Mouse (Mus musculus) limb, embryonic 13.5 days (tissue): ENCODE measurements around the gene Olfr350. TPM values are rescaled to one million over a fixed set of nuclear protein-coding genes. Genes with fewer than 3 reads are reported as not detected.

Experiments used
- ATAC-seq: fragments of 200-750 bp; cut with Nextera tagmentation; 2 replicates; pipeline ENCODE4 v1.8.0; 2017; ENCODE audit warnings: low read depth, moderate number of reproducible peaks, moderate TSS enrichment; ENCODE audit not compliant: low FRiP score
- H3K27ac ChIP-seq: fragments of 300-500 bp; sonication (generic); 2 replicates; pipeline ENCODE4 v1.5.1; 2015; ENCODE audit warnings: inconsistent platforms, mild to moderate bottlenecking, moderate library complexity
- H3K27me3 ChIP-seq: fragments of 300-500 bp; sonication (generic); 2 replicates; pipeline ENCODE4 v1.6.1; 2015; ENCODE audit warnings: mild to moderate bottlenecking, inconsistent platforms
- H3K36me3 ChIP-seq: fragments of 300-500 bp; sonication (generic); 2 replicates; pipeline ENCODE4 v1.6.1; 2015; ENCODE audit warnings: inconsistent platforms, mild to moderate bottlenecking, moderate library complexity
- H3K4me1 ChIP-seq: fragments of 300-500 bp; sonication (generic); 2 replicates; pipeline ENCODE4 v1.6.1; 2015; ENCODE audit warnings: inconsistent platforms
- H3K4me2 ChIP-seq: fragments of 300-500 bp; sonication (generic); replicated peaks from 2 replicates; pipeline ENCODE4 v1.6.1; 2015; ENCODE audit warnings: inconsistent platforms, mild to moderate bottlenecking, moderate library complexity
- H3K4me3 ChIP-seq: fragments of 300-500 bp; sonication (generic); 2 replicates; pipeline ENCODE4 v1.5.1; 2015; ENCODE audit warnings: moderate library complexity, mild to moderate bottlenecking, inconsistent platforms
- H3K9ac ChIP-seq: fragments of 300-500 bp; sonication (generic); 2 replicates; pipeline ENCODE4 v1.6.1; 2015; ENCODE audit warnings: mild to moderate bottlenecking, inconsistent platforms
- H3K9me3 ChIP-seq: fragments of 300-500 bp; sonication (generic); 2 replicates; pipeline ENCODE4 v1.6.1; 2016; ENCODE audit warnings: inconsistent platforms
- WGBS: fragments of 180-500 bp; shearing (Covaris S2); methylation state at CpG from one replicate; pipeline ENCODE4 v1.1.7; 2015; 5-methylcytosine and 5-hydroxymethylcytosine counted together
- polyA plus RNA-seq: library from polyadenylated mRNA; unstranded; fragments of >200 nt; fragmentation: Nextera tagmentation; extraction: Ambion mirVana; gene quantifications from 2 replicates; pipeline ENCODE4 v1.2.1, GENCODE M21; 2015

Gene Olfr350
- not detected in 2 replicates for polyA plus RNA-seq

DNA sequence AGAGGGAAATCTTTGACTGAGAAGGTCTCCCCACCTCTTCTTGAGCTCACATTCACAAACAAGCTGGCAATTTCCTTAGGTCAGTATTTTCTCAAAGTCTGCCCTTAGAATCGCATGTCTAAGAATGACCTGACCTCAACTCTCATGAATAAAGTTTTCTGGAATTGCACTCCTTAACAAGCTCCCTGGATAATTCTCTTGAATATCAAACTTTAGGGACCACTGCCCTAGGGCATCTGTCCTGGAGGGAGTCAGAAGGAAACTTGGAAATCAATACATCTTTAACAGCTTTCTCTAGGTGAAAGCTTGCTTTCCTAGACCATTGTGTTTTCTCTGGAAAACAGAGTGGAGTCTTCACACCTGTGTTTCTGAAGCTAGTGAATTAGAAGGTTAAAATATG lies at the start of gene Olfr350:
Gene Olfr350 (plus strand): TSS at position 301 of the 400 bp plus-strand sequence.
- 80% methylated on average over 1 of the region's 1 CpGs for WGBS
- H3K27ac ChIP-seq: no peak within 1 kb of the TSS
- H3K36me3 ChIP-seq: no peaks in the 10 kb centered on the region
- ATAC-seq: no peak
- H3K9me3 ChIP-seq: peaks cover 17% of the 10 kb centered on the region; the same call in 1 of the 2 replicates
- H3K4me3 ChIP-seq: no peak within 1 kb of the TSS
- no peaks in the 10 kb centered on the region for H3K27me3 ChIP-seq
- H3K9ac ChIP-seq: no peak within 1 kb of the TSS
- no peaks in the 10 kb centered on the region for H3K4me1 ChIP-seq
- no peak within 1 kb of the TSS for H3K4me2 ChIP-seq

DNA sequence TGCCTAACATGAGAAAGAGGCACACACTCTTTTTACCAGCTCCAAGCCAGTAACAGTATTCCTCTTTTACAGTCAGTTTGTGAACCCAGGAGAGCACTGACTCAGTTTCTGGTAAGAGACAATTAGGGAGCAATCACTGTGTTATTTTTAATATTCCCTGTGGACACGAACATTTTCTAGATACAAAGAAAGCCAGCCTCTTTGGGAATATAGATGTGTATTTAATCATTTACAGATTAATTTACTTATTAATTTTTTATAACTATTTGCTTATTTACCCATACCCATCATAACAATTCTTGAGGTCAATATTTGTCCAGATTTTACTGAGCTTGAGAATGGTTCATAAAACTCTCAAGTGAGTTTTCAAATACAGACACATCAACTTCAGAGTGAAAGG lies 29.2 kb upstream of the Olfr350 start, which contains the start of gene Olfr3:
Gene Olfr3 (minus strand): TSS at position 101 of the 400 bp plus-strand sequence.
- Histone ChIP-seq H3K27ac (no peak within 1 kb of the TSS), H3K36me3 (no peaks in the 10 kb centered on the region), H3K9ac (no peak within 1 kb of the TSS), H3K4me1 (no peaks in the 10 kb centered on the region), H3K4me2 (no peak within 1 kb of the TSS), H3K27me3 (no peaks in the 10 kb centered on the region), H3K9me3 (peaks cover 19% of the 10 kb centered on the region; the same call in 1 of the 2 replicates), H3K4me3 (no peak within 1 kb of the TSS)
- 80% methylated on average over 1 of the region's 1 CpGs for WGBS
- no peak for ATAC-seq

DNA sequence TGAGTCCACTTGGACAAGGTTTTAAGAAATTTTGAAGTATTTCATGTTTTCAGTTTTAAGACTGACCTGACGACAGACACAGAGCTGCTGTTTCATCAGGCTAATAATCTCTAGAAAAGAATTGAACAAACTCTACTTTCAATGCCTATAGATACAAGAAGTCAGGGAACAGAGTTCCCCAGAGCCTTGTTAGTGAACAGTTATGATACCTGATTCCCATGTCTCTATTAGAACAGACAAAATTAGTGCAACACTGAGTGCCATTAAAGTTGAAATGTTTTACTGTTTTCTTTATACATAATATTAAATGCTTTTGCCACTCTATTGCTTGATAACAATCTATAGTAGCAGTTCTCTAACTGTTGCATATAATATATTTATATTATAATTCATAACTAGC lies 16.4 kb downstream of the Olfr350 start, which contains the start of gene Olfr351:
Gene Olfr351 (minus strand): TSS at position 101 of the 400 bp plus-strand sequence.
- Histone ChIP-seq H3K9ac (no peak within 1 kb of the TSS), H3K36me3 (no peaks in the 10 kb centered on the region), H3K9me3 (0 out of 2 replicates have a peak, but pooled peaks cover 12% of the 10 kb centered on the region), H3K4me3 (no peak within 1 kb of the TSS), H3K4me1 (no peaks in the 10 kb centered on the region), H3K27me3 (no peaks in the 10 kb centered on the region), H3K27ac (no peak within 1 kb of the TSS), H3K4me2 (no peak within 1 kb of the TSS)
- 82% methylated on average over 1 of the region's 1 CpGs for WGBS
- ATAC-seq: no peak

GRCm38 (mm10) chr2:36868160-36868559 lies 22.1 kb downstream of the Olfr350 start, which contains the start of gene Olfr352:
Olfr352 (plus strand) TSS chr2:36868460.
- H3K4me3 ChIP-seq: no peak within 1 kb of the TSS
- H3K9me3 ChIP-seq: peaks cover 18% of the 10 kb centered on the region; the same call in 1 of the 2 replicates
- no peak for ATAC-seq
- no peak within 1 kb of the TSS for H3K27ac ChIP-seq
- H3K9ac ChIP-seq: no peak within 1 kb of the TSS
- H3K27me3 ChIP-seq: no peaks in the 10 kb centered on the region
- H3K4me1 ChIP-seq: no peaks in the 10 kb centered on the region
- 74% methylated on average over 1 of the region's 1 CpGs for WGBS
- H3K36me3 ChIP-seq: no peaks in the 10 kb centered on the region
- no peak within 1 kb of the TSS for H3K4me2 ChIP-seq

GRCm38 (mm10) chr2:36892836-36893235 lies 46.7 kb downstream of the Olfr350 start, which contains the start of gene Olfr353:
Olfr353 (minus strand) TSS chr2:36892936.
- Histone ChIP-seq H3K27me3 (no peaks in the 10 kb centered on the region), H3K27ac (no peak within 1 kb of the TSS), H3K4me1 (no peaks in the 10 kb centered on the region), H3K9me3 (peaks cover 22% of the 10 kb centered on the region; the same call in 1 of the 2 replicates), H3K9ac (no peak within 1 kb of the TSS), H3K36me3 (no peaks in the 10 kb centered on the region), H3K4me2 (no peak within 1 kb of the TSS), H3K4me3 (no peak within 1 kb of the TSS)
- no peak for ATAC-seq

DNA sequence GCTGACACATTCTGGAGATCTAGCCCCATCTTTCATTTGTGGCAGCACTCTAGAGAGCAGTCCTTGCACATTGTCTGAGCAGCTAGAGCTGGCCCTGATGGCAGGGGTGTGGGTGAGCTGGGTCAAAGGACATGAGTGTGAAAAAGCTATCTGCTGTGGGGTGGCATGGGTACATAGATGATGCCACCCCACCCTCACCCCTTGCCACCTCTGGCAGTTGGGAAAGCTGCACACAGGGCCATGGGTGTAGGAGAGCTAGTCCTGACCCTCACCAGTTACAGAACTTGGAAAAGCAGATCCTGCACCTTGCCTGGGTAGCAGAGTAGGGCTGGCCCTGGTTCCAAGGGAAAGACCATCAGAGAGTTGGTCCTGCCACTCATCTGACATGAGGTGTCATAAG lies 51.0 kb downstream of the Olfr350 start:
- H3K4me2 ChIP-seq: no peak overlapping the region
- no peak overlapping the region for H3K4me3 ChIP-seq
- H3K4me1 ChIP-seq: no peaks in the 10 kb centered on the region
- peaks cover 27% of the 10 kb centered on the region; the same call in 1 of the 2 replicates for H3K9me3 ChIP-seq
- no peaks in the 10 kb centered on the region for H3K36me3 ChIP-seq
- no peak for ATAC-seq
- H3K27ac ChIP-seq: no peak overlapping the region
- H3K27me3 ChIP-seq: no peaks in the 10 kb centered on the region
- no peak overlapping the region for H3K9ac ChIP-seq

Other genes starting within 250 kb of the Olfr350 start
- not detected in 2 replicates for gene Olfr345, start 206.3 kb upstream of the Olfr350 start, polyA plus RNA-seq
- gene Olfr346, start 160.5 kb upstream of the Olfr350 start, polyA plus RNA-seq: not detected in 2 replicates
- gene Olfr347, start 114.4 kb upstream of the Olfr350 start, polyA plus RNA-seq: not detected in 2 replicates
- not detected in 2 replicates for gene Olfr348, start 62.0 kb upstream of the Olfr350 start, polyA plus RNA-seq
- gene Olfr50, start 55.8 kb upstream of the Olfr350 start, polyA plus RNA-seq: not detected in 2 replicates
- not detected in 2 replicates for gene Olfr3, start 29.3 kb upstream of the Olfr350 start, polyA plus RNA-seq
- not detected in 2 replicates for gene Olfr351, start 16.4 kb downstream of the Olfr350 start, polyA plus RNA-seq
- gene Olfr352, start 22.1 kb downstream of the Olfr350 start, polyA plus RNA-seq: not detected in 2 replicates
- gene Olfr353, start 46.6 kb downstream of the Olfr350 start, polyA plus RNA-seq: not detected in 2 replicates
- gene Olfr354, start 59.4 kb downstream of the Olfr350 start, polyA plus RNA-seq: not detected in 2 replicates
- gene Olfr355, start 82.6 kb downstream of the Olfr350 start, polyA plus RNA-seq: not detected in 2 replicates
- not detected in 2 replicates for gene Olfr356, start 90.8 kb downstream of the Olfr350 start, polyA plus RNA-seq
- not detected in 2 replicates for gene Olfr357, start 147.5 kb downstream of the Olfr350 start, polyA plus RNA-seq
- gene Olfr358, start 163.0 kb downstream of the Olfr350 start, polyA plus RNA-seq: not detected in 2 replicates
- not detected in 2 replicates for gene Olfr360, start 219.4 kb downstream of the Olfr350 start, polyA plus RNA-seq
- gene Olfr361, start 243.0 kb downstream of the Olfr350 start, polyA plus RNA-seq: not detected in 2 replicates